Mouse (Mus musculus) intestine, embryonic 15.5 days (tissue): Measurements from ENCODE around the gene Parvb. TPM values are rescaled to one million over a fixed set of nuclear protein-coding genes. Genes with fewer than 3 reads are reported as not detected.

Experiments used
- ATAC-seq: fragments of 200-750 bp; cut with Nextera tagmentation; 2 replicates; pipeline ENCODE4 v1.8.0; 2017; ENCODE audit warnings: moderate TSS enrichment, moderate library complexity
- H3K27ac ChIP-seq: fragments of 300-500 bp; sonication (generic); 2 replicates; pipeline ENCODE4 v1.5.1; 2015; ENCODE audit warnings: mild to moderate bottlenecking, inconsistent platforms
- H3K27me3 ChIP-seq: fragments of 300-500 bp; sonication (generic); replicated peaks from 2 replicates; pipeline ENCODE4 v1.6.1; 2015; ENCODE audit warnings: inconsistent platforms
- H3K36me3 ChIP-seq: fragments of 300-500 bp; sonication (generic); 2 replicates; pipeline ENCODE4 v1.6.1; 2015; ENCODE audit warnings: inconsistent platforms
- H3K4me1 ChIP-seq: fragments of 300-500 bp; sonication (generic); replicated peaks from 2 replicates; pipeline ENCODE4 v1.6.1; 2015; ENCODE audit warnings: inconsistent platforms
- H3K4me2 ChIP-seq: fragments of 300-500 bp; sonication (generic); replicated peaks from 2 replicates; pipeline ENCODE4 v1.6.1; 2015; ENCODE audit warnings: mild to moderate bottlenecking, inconsistent platforms
- H3K4me3 ChIP-seq: fragments of 300-500 bp; sonication (generic); replicated peaks from 2 replicates; pipeline ENCODE4 v1.5.1; 2015; ENCODE audit warnings: inconsistent platforms
- H3K9ac ChIP-seq: fragments of 300-500 bp; sonication (generic); 2 replicates; pipeline ENCODE4 v1.6.1; 2015; ENCODE audit warnings: inconsistent platforms
- H3K9me3 ChIP-seq: fragments of 300-500 bp; sonication (generic); 2 replicates; pipeline ENCODE4 v1.6.1; 2016; ENCODE audit warnings: inconsistent platforms
- WGBS: fragments of 180-500 bp; shearing (Covaris S2); methylation state at CpG from one replicate; pipeline ENCODE4 v1.1.7; 2015; 5-methylcytosine and 5-hydroxymethylcytosine counted together
- polyA plus RNA-seq: library from polyadenylated mRNA; unstranded; fragments of >200 nt; fragmentation: Nextera tagmentation; extraction: Ambion mirVana; gene quantifications from 2 replicates; pipeline ENCODE4 v1.2.1, GENCODE M21; 2015

Gene Parvb
- polyA plus RNA-seq, 1 experiment from 2014 or later = 3.9 TPM

DNA sequence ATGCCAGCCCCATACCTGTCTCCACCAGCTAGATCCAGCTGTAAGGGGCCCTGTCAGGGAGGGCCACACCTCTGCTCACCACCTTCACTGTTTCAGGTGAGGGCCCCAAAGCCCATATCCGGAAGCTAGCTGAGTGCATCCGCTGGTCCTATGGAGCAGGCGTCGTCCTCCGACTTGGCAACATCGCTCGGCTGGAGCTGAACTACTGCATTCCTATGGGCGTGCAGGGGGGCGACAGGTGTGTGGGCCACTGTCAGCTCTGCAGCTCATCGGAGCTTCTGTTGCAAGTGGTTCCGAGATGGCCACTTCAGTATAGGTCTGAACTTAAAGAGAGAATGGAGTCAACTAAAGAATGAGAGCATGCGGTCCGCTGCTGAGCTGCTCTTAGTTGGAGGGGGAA, 20.9 kb upstream of the Parvb start:
- WGBS = 89% methylated on average over 13 of the region's 13 CpGs
- no peak overlapping the region for H3K4me2 ChIP-seq
- no peak overlapping the region for H3K9ac ChIP-seq
- no peak overlapping the region for H3K27ac ChIP-seq
- peaks cover 43% of the 10 kb centered on the region for H3K36me3 ChIP-seq
- 0 out of 2 replicates have a peak, but pooled peaks cover under 1% of the 10 kb centered on the region for H3K4me1 ChIP-seq
- H3K4me3 ChIP-seq = no peak overlapping the region
- no peaks in the 10 kb centered on the region for H3K9me3 ChIP-seq
- H3K27me3 ChIP-seq = no peaks in the 10 kb centered on the region
- no peak for ATAC-seq

DNA sequence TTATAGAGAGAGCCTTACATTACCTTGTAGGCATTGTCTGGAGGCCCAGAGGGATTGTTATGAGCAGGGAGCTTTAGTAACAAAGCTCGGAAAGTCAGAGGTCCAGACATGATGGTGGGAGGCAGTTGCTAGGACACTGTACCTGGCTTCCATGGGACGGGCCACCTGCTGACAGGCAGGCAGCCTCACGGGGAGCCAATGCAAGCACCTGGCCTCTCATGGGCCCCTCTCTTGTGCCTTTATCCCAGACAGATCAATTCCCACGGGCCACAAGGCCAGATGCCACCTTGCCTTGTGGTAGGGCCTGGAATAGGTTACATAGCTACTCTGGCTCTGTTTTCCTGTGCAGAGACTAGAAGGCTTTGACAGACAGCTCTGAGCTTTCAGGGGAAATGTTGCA, 20.3 kb upstream of the Parvb start:
- no peak overlapping the region for H3K4me3 ChIP-seq
- H3K4me1 ChIP-seq = peaks cover 7% of the 10 kb centered on the region; the same call in 1 of the 2 replicates
- H3K4me2 ChIP-seq = no peak overlapping the region
- no peak overlapping the region for H3K9ac ChIP-seq
- no peaks in the 10 kb centered on the region for H3K9me3 ChIP-seq
- H3K36me3 ChIP-seq = peaks cover 36% of the 10 kb centered on the region
- 80% methylated on average over 4 of the region's 4 CpGs for WGBS
- no peak for ATAC-seq
- H3K27ac ChIP-seq = no peak overlapping the region
- no peaks in the 10 kb centered on the region for H3K27me3 ChIP-seq

DNA sequence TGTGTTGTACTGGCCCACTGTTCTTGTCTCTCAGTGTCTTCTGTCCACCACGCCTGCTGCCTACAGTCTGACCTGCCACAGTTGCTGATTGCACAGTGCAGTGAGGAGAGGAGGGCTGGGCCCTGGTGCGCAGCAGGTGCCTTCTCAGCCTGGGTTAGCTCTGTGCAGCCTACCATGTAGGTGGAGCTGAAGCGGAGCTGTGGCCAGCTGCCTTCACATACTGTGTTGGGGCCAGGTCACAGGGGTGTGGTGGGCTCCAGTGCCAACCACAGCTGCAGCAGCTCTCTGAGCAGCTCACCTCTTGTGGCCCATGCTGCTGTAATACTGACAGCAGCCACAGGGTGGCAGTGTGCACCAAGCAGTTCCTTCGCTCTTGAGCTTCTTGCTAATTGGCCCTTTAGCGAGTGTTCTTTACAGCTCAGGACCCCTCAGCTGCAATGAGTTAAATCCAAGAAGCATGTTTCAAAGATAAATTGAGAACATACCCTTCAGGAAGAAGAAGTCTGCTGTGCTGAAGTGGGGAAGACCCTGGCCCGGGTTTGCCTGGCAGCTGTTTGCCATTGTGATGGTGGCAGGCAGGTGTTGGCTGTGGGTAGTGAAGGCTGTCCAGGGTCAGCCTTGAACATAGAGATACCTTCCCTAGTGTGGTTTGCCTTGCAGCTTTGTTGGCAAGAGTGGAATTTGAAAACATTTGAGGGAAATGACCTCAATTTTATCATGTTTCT, 19.6 kb upstream of the Parvb start:
- H3K27me3 ChIP-seq = no peaks in the 10 kb centered on the region
- H3K9ac ChIP-seq = no peak overlapping the region
- peak; percentile 51 for ATAC-seq
- WGBS = 47% methylated on average over 6 of the region's 6 CpGs
- H3K27ac ChIP-seq = no peak overlapping the region
- no peaks in the 10 kb centered on the region for H3K9me3 ChIP-seq
- no peak overlapping the region for H3K4me3 ChIP-seq
- no peak overlapping the region for H3K4me2 ChIP-seq
- peaks cover 34% of the 10 kb centered on the region for H3K36me3 ChIP-seq
- peaks cover 9% of the 10 kb centered on the region; the same call in 1 of the 2 replicates for H3K4me1 ChIP-seq

DNA sequence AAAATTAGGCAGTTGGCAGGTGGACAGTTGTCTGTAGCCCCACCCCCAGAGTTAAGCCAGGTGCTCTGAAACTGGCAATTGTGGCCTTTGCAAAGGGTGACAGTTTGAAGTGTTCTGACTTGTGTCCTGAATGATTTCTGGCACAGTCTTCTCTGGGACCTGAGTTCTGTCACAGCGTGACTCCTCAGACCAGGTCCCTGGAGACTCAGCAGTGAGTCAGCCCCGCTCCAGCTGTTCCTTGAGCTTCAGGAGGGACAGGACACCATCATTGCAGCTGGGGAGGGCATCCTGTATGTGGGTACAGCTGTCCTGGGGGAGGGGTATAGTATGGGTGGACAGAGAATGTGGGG, 19.1 kb upstream of the Parvb start:
- H3K9me3 ChIP-seq = no peaks in the 10 kb centered on the region
- 80% methylated on average over 2 of the region's 2 CpGs for WGBS
- no peak overlapping the region for H3K4me2 ChIP-seq
- H3K4me3 ChIP-seq = no peak overlapping the region
- peaks cover 33% of the 10 kb centered on the region for H3K36me3 ChIP-seq
- H3K4me1 ChIP-seq = peaks cover 9% of the 10 kb centered on the region; the same call in 1 of the 2 replicates
- H3K27me3 ChIP-seq = no peaks in the 10 kb centered on the region
- no peak overlapping the region for H3K27ac ChIP-seq
- H3K9ac ChIP-seq = no peak overlapping the region
- ATAC-seq = no peak

DNA sequence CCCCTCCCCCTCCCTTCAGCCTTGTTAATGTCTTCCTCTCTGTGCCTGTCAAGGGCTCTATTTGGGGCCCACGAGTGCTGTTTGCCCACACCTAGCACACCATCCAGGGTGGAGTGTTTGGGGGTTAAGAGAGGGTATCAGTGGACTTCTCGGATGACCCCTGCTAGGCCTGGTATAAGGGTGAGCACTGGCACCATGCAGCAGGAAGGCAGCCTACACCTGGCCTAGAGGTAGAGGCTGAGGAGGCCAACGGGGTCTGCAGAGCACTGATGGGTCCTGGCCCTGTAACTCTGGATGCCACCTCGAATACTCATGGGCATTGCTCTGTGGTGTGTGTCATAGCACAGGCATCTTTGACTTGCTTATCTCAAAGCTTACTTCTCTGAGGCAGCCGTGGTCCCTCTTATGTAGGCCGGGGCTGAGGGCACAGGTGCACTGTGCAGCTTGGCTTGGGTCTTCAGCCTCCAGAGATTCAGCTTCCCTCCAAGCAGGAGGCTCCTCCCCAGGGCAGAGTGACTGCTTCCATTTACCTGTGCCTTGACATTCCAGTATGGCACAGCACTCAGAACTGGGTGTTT, 18.6 kb upstream of the Parvb start:
- no peak for ATAC-seq
- Histone ChIP-seq H3K4me3 (no peak overlapping the region), H3K27me3 (no peaks in the 10 kb centered on the region), H3K9ac (no peak overlapping the region), H3K4me2 (no peak overlapping the region), H3K27ac (no peak overlapping the region), H3K4me1 (peaks cover 9% of the 10 kb centered on the region; the same call in 1 of the 2 replicates), H3K36me3 (peaks cover 31% of the 10 kb centered on the region), H3K9me3 (no peaks in the 10 kb centered on the region)
- 89% methylated on average over 6 of the region's 6 CpGs for WGBS

DNA sequence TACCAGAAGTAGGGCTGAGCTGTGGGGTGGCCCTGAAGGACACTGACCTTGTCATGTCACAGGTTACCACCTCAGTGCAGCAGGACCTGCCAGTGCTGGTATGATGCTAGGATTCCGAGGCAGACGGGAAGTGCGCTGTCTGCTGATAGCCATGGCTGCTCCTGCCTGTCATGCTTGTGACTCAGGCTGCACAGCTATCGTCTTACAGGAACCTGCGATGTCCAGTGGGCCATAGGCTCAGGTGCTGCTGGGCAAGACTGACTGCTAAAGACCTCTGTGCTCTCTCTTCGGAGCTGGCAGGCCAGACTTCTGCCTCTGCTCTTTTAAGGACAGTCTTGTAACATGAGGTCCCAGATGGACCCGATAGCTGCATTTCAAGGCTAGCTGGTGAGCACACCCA, 17.4 kb upstream of the Parvb start:
- peaks cover 14% of the 10 kb centered on the region; the same call in 1 of the 2 replicates for H3K4me1 ChIP-seq
- H3K9me3 ChIP-seq = no peaks in the 10 kb centered on the region
- no peaks in the 10 kb centered on the region for H3K27me3 ChIP-seq
- no peak overlapping the region for H3K9ac ChIP-seq
- peaks cover 23% of the 10 kb centered on the region; the same call in 1 of the 2 replicates for H3K36me3 ChIP-seq
- no peak overlapping the region for H3K4me2 ChIP-seq
- ATAC-seq = no peak
- 87% methylated on average over 7 of the region's 7 CpGs for WGBS
- no peak overlapping the region for H3K4me3 ChIP-seq
- H3K27ac ChIP-seq = no peak overlapping the region

DNA sequence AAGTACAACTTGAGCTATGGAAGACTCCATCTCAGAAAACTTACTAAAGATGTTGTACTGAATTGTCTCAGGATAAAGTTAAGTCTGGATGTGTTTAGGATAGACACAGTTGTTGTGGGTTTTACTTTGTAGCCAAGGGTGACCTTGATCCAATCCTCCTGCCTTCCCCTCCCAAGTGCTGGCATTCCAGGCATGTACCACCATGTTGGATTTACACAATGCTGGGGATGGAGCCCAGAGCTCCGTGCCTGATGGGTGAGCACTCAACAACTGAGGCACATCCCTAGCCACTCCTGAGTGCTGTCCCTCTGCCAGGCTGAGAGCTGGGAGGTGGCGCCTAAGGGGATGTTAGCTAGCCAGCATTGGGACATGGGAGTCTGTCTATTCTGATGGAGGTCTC, 16.6 kb upstream of the Parvb start:
- Histone ChIP-seq H3K4me3 (no peak overlapping the region), H3K27ac (no peak overlapping the region), H3K9me3 (no peaks in the 10 kb centered on the region), H3K4me1 (peaks cover 14% of the 10 kb centered on the region; the same call in 1 of the 2 replicates), H3K27me3 (no peaks in the 10 kb centered on the region), H3K36me3 (peaks cover 18% of the 10 kb centered on the region; the same call in 1 of the 2 replicates), H3K9ac (no peak overlapping the region), H3K4me2 (no peak overlapping the region)
- ATAC-seq = no peak
- WGBS = 65% methylated on average over 2 of the region's 2 CpGs

DNA sequence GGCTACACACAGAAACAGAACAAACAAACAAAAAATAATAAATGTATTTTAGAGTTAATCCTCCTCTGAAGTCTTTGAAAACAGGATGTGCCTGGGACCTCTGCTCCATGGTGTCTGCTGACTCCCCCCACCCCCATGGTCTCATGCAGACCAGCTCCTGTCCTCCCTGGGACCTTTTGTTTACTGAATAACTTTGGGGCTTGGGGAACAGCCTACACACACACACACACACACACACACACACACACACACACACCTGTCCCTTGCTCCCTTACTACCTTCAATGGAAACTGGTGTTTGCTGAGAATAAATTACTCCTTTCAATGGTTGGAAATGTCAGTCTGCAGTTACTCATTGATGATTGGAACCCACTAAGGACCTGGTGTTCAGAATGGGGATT, 15.8 kb upstream of the Parvb start:
- Histone ChIP-seq H3K9me3 (no peaks in the 10 kb centered on the region), H3K27ac (no peak overlapping the region), H3K36me3 (0 out of 2 replicates have a peak, but pooled peaks cover 12% of the 10 kb centered on the region), H3K9ac (no peak overlapping the region), H3K4me2 (no peak overlapping the region), H3K4me1 (peaks cover 14% of the 10 kb centered on the region; the same call in 1 of the 2 replicates), H3K27me3 (no peaks in the 10 kb centered on the region), H3K4me3 (no peak overlapping the region)
- no peak for ATAC-seq

DNA sequence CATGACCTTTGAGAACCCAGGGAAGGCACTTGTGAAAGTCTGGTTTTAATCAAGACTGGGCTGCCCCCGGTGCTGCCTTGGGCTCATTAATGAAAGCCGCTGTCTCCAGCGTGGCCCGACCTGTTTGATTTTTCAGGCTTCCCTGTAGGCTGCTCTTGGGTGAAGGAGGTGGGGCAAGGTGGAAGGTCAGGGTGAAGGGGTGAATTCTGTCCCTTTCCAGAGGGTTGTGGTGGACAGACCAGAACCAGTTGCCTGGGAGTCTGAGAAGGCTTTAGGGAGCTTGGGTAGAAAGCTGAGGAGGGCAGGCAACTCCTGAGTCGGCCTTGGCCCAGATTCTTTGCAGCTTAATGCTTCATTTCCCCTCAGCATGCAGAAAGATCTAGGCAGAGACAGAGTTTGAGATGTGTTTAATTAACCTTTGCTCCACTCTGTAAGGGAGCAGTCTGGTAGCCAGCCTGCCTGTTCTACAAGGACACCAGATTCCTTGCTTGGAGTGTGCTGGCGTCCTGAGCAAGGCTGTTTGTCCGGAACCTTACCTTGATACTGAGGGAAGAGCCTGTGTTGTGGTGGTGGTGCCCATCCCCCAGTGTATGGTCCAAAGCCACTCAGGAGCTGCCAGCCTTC, 15.3 kb upstream of the Parvb start:
- no peak overlapping the region for H3K4me2 ChIP-seq
- ATAC-seq = 0 out of 2 replicates have a peak, but pooled peaks have one; percentile 17
- peaks cover 14% of the 10 kb centered on the region; the same call in 1 of the 2 replicates for H3K4me1 ChIP-seq
- H3K27me3 ChIP-seq = no peaks in the 10 kb centered on the region
- 0 out of 2 replicates have a peak, but pooled peaks cover 12% of the 10 kb centered on the region for H3K36me3 ChIP-seq
- no peaks in the 10 kb centered on the region for H3K9me3 ChIP-seq
- H3K4me3 ChIP-seq = no peak overlapping the region
- H3K27ac ChIP-seq = peak overlapping the region; percentile 13; the same call in 1 of the 2 replicates
- WGBS = 21% methylated on average over 7 of the region's 7 CpGs
- no peak overlapping the region for H3K9ac ChIP-seq

DNA sequence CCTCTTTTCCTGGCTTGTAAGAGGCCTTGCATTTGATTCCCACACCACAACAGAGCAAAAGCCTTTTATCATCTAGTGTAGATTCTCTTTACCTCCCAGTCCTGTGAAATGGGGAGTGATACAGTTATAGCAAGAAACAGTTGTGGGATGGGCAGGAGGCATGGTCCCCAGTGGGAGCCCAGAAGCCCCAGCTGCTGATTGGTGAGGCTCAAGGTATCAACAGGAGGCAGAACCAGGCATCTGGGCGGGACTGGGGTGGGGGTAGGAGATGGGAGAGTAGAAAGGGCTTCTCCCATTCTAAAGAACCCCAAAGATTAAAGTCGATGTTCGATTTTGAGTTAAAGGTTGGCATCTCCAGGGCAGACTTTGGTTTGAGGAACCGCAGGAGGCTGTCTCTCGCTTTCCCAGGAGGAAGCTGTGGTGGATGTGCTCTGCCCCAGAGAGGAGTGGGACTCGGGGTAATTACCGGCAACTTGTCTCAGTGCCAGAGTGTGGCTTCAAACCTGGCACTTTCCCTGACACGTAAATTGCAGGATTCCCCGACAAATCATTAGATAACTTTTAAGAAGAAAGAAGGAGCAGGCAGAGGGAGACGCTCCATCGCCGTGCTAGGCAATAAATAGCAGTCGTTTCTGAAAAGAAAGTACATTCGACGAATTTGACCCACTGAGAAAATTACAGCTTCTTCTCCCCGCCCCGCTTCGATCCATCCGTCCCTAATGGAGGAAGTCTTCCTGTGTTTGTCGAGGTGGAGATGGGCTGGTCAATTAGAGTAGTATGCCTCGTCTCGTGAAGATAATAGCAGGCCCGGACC, 13.7 kb upstream of the Parvb start:
- ATAC-seq = no peak; the same call in 1 of the 2 replicates
- H3K4me1 ChIP-seq = peaks cover 14% of the 10 kb centered on the region; the same call in 1 of the 2 replicates
- no peak overlapping the region for H3K4me3 ChIP-seq
- 25% methylated on average over 23 of the region's 23 CpGs for WGBS
- H3K4me2 ChIP-seq = peak overlapping the region; percentile 12
- H3K27ac ChIP-seq = peak overlapping the region; percentile 14; the same call in 1 of the 2 replicates
- no peaks in the 10 kb centered on the region for H3K9me3 ChIP-seq
- H3K27me3 ChIP-seq = no peaks in the 10 kb centered on the region
- no peak overlapping the region for H3K9ac ChIP-seq
- 0 out of 2 replicates have a peak, but pooled peaks cover 12% of the 10 kb centered on the region for H3K36me3 ChIP-seq

DNA sequence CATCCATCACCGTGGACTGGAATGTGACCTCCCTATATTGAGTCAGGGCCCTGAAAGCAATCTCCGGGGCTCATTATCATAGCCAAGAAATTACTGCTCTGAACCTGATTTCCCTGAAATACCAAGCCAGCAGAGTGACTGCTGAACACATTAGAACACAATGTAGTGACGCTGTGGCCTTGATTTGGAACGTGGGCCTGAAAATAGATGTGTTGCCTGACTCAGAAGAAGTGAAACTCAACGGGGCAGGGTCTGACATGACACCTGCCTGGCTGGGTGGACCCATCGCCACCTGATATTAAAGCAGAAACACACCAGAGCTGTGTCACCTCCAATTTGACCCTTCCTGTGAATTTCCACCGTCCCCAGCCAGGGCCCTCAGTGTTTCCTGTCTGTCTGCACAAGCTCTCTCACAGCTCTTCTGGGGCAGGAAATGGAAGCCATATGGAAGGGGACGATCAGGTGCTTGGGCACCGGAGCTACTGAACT, 13.0 kb upstream of the Parvb start:
- Histone ChIP-seq H3K4me1 (peaks cover 14% of the 10 kb centered on the region; the same call in 1 of the 2 replicates), H3K27me3 (no peaks in the 10 kb centered on the region), H3K36me3 (0 out of 2 replicates have a peak, but pooled peaks cover 12% of the 10 kb centered on the region), H3K4me2 (peak overlapping the region; percentile 12; the same call in 1 of the 2 replicates), H3K4me3 (no peak overlapping the region), H3K9ac (no peak overlapping the region), H3K9me3 (no peaks in the 10 kb centered on the region), H3K27ac (peak overlapping the region; percentile 14; the same call in 1 of the 2 replicates)
- no peak for ATAC-seq
- WGBS = 20% methylated on average over 9 of the region's 9 CpGs
